ENCODE assay signal across 15 mouse cellular contexts in the genomic region with DNA sequence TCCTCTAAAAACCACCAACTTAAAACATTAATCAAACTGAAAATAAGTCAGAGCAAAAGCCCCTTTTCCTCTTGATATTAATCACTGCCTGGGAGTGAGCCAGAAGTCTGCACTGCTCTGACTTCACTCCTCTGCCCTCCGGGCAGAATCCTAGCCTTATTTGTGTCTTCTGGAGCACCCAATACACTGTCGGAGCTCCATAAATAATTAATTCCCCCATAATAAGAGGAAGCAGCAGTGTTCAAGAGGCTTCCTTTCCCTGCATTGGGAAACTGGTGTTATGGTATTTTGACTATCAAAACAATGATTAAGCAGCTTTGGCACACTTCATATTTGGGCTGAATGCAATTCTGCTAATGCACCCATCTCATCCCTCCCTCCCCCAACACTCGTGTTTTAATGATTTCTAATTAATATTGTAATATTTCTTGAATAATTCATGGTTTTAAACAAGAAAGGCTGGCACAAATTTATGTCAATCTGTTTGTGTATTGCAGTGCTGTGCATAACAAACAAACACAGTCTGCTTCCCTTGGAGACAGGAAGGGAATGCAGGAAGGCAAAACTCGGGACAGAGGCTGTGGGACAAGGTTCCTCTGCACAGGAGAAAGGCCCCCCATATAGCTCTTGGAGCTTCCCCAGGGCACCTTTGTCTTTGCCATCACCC.
DNase-seq lines count a peak whose midpoint lies in the region; ATAC-seq lines count a peak whose summit lies in the region.
"Had no signal": no experiment of that assay in that cellular context is flagged by ENCODE, and none has a peak within 500 bp of the region (broad histone marks: within the 10 kb centered on the region; RNA-seq: fewer than 3 reads in every experiment).

No protein-coding gene starts in this region.

- H3K4me3 ChIP-seq in forebrain, embryonic 15.5 days, result no peak overlapping the region
- H3K4me3 ChIP-seq in forebrain, embryonic 10.5 days, result no peak overlapping the region
- H3K4me3 ChIP-seq in kidney, embryonic 16.5 days (ENCODE audit: low read length), result no peak overlapping the region
- H3K4me3 ChIP-seq in neural tube, embryonic 12.5 days, result no peak overlapping the region
- H3K4me3 ChIP-seq: embryonic facial prominence, embryonic 12.5 days; gastrocnemius, adult 2 months; heart, embryonic 12.5 days; left cerebral cortex, adult 2 months; liver, embryonic 15.5 days had no signal

- intact Hi-C loops in heart, postnatal 25 days (cut with DNase I), result no loop called here

- H3K27me3 ChIP-seq in forebrain, embryonic 15.5 days, result no peaks in the 10 kb centered on the region
- no peaks in the 10 kb centered on the region for H3K27me3 ChIP-seq in forebrain, embryonic 10.5 days (ENCODE audit: poor library complexity, severe bottlenecking)
- H3K27me3 ChIP-seq in kidney, embryonic 16.5 days (ENCODE audit: insufficient read depth, low read length), result no peaks in the 10 kb centered on the region
- no peaks in the 10 kb centered on the region for H3K27me3 ChIP-seq in neural tube, embryonic 12.5 days (replicated peaks)
- H3K27me3 ChIP-seq: CH12.LX; embryonic facial prominence, embryonic 12.5 days; heart, embryonic 12.5 days; liver, embryonic 15.5 days had no signal

- DNase-seq in forebrain, embryonic 10.5 days (ENCODE audit: extremely low spot score, low spot score), result no peak
- peak; percentile 30 for DNase-seq in brain, embryonic 18.5 days (ENCODE audit: low read depth, low spot score)
- no peak for DNase-seq in heart, postnatal 25 days (ENCODE audit: low spot score)
- DNase-seq in layer of hippocampus, adult 8-10 months (ENCODE audit: low spot score in 2 of 2), result no peak
- DNase-seq: cerebellum, adult 11-12 months; gastrocnemius, adult 2 months had no signal

- no peak overlapping the region for H3K9ac ChIP-seq in forebrain, embryonic 15.5 days (replicated peaks)
- no peak overlapping the region for H3K9ac ChIP-seq in kidney, embryonic 16.5 days (replicated peaks; ENCODE audit: low read length)
- H3K9ac ChIP-seq in neural tube, embryonic 12.5 days, result no peak overlapping the region
- H3K9ac ChIP-seq: embryonic facial prominence, embryonic 12.5 days; heart, embryonic 12.5 days; liver, embryonic 15.5 days had no signal

- H3K9me3 ChIP-seq in forebrain, embryonic 15.5 days, result no peaks in the 10 kb centered on the region
- H3K9me3 ChIP-seq in forebrain, embryonic 10.5 days, result no peaks in the 10 kb centered on the region
- H3K9me3 ChIP-seq in kidney, embryonic 16.5 days (ENCODE audit: low read length), result no peaks in the 10 kb centered on the region
- no peaks in the 10 kb centered on the region for H3K9me3 ChIP-seq in neural tube, embryonic 12.5 days
- H3K9me3 ChIP-seq: embryonic facial prominence, embryonic 12.5 days; heart, embryonic 12.5 days; liver, embryonic 15.5 days had no signal

- peaks cover 6% of the 10 kb centered on the region; the same call in 1 of the 2 replicates for H3K4me1 ChIP-seq in forebrain, embryonic 15.5 days
- H3K4me1 ChIP-seq in forebrain, embryonic 10.5 days, result no peaks in the 10 kb centered on the region
- peaks cover 18% of the 10 kb centered on the region for H3K4me1 ChIP-seq in kidney, embryonic 16.5 days (ENCODE audit: insufficient read depth, low read length)
- H3K4me1 ChIP-seq in neural tube, embryonic 12.5 days, result no peaks in the 10 kb centered on the region
- H3K4me1 ChIP-seq: embryonic facial prominence, embryonic 12.5 days; heart, embryonic 12.5 days; liver, embryonic 15.5 days had no signal

- ATAC-seq in forebrain, embryonic 15.5 days (replicated peaks), result peak; percentile 86
- peak; percentile 76 for ATAC-seq in kidney, embryonic 16.5 days (ENCODE audit: low FRiP score, low TSS enrichment)
- peak; percentile 77 for ATAC-seq in neural tube, embryonic 12.5 days (ENCODE audit: low FRiP score, low read depth)
- ATAC-seq: intestine, embryonic 16.5 days had no signal

- H3K27ac ChIP-seq in forebrain, embryonic 15.5 days (replicated peaks), result no peak overlapping the region
- no peak overlapping the region for H3K27ac ChIP-seq in forebrain, embryonic 10.5 days
- no peak overlapping the region; the same call in none of the 2 replicates for H3K27ac ChIP-seq in kidney, embryonic 16.5 days (ENCODE audit: low read length)
- H3K27ac ChIP-seq in neural tube, embryonic 12.5 days, result no peak overlapping the region
- H3K27ac ChIP-seq: embryonic facial prominence, embryonic 12.5 days; gastrocnemius, adult 2 months; left cerebral cortex, adult 2 months; liver, embryonic 15.5 days had no signal

- WGBS in forebrain, embryonic 15.5 days, result 36% methylated on average over 4 of the region's 4 CpGs
- WGBS in forebrain, embryonic 10.5 days, result 79% methylated on average over 4 of the region's 4 CpGs
- 22% methylated on average over 4 of the region's 4 CpGs for WGBS in kidney, embryonic 16.5 days
- WGBS in neural tube, embryonic 12.5 days, result 63% methylated on average over 4 of the region's 4 CpGs

- no peaks in the 10 kb centered on the region for H3K36me3 ChIP-seq in forebrain, embryonic 15.5 days
- no peaks in the 10 kb centered on the region for H3K36me3 ChIP-seq in forebrain, embryonic 10.5 days (replicated peaks)
- H3K36me3 ChIP-seq in kidney, embryonic 16.5 days (ENCODE audit: insufficient read depth, low read length), result no peaks in the 10 kb centered on the region
- no peaks in the 10 kb centered on the region for H3K36me3 ChIP-seq in neural tube, embryonic 12.5 days
- H3K36me3 ChIP-seq: embryonic facial prominence, embryonic 12.5 days; heart, embryonic 12.5 days; liver, embryonic 15.5 days had no signal

- no peak overlapping the region for H3K4me2 ChIP-seq in forebrain, embryonic 15.5 days (replicated peaks)
- no peak overlapping the region for H3K4me2 ChIP-seq in kidney, embryonic 16.5 days (replicated peaks; ENCODE audit: low read depth, low read length)
- H3K4me2 ChIP-seq in neural tube, embryonic 12.5 days (replicated peaks), result no peak overlapping the region
- H3K4me2 ChIP-seq: embryonic facial prominence, embryonic 12.5 days; heart, embryonic 12.5 days; liver, embryonic 15.5 days had no signal
